Mouse (Mus musculus): ENCODE data around the gene Luc7l2. TPM values are rescaled to one million over a fixed set of nuclear protein-coding genes. Genes with fewer than 3 reads are reported as not detected.

Luc7l2 gene
- polyA plus RNA-seq (2015; fragmentation: Nextera tagmentation; extraction: Ambion mirVana) = 19.2 and 24.2 TPM in 2 replicates

- H3K9ac ChIP-seq (ENCODE audit: low read length) = peak within 1 kb of the TSS; percentile 95
- no peaks in the 10 kb centered on the region for H3K36me3 ChIP-seq (ENCODE audit: control insufficient read depth, insufficient read depth, low read length)
- H3K27ac ChIP-seq (replicated peaks) = peak within 1 kb of the TSS; percentile 100
- ATAC-seq (ENCODE audit: low FRiP score, low TSS enrichment) = peak; percentile 92
- H3K4me1 ChIP-seq (replicated peaks; ENCODE audit: control insufficient read depth, insufficient read depth) = no peaks in the 10 kb centered on the region
- H3K27me3 ChIP-seq (ENCODE audit: control insufficient read depth, insufficient read depth, low read length) = no peaks in the 10 kb centered on the region
- WGBS = under 1% methylated on average over 86 of the region's 98 CpGs
- peak; percentile 99 for TF ChIP-seq EP300 (optimal IDR thresholded peaks at IDR 0.05)
- peak; percentile 5; the same call in 1 of the 2 replicates for TF ChIP-seq CTCF (IDR thresholded peaks at IDR 0.05; ENCODE audit: low read depth)
- H3K9me3 ChIP-seq (ENCODE audit: control insufficient read depth, low read length) = no peaks in the 10 kb centered on the region
- peak; percentile 97 for DNase-seq (ENCODE audit: low spot score)
- peak within 1 kb of the TSS; percentile 77 for H3K4me3 ChIP-seq (ENCODE audit: low read depth, low read length)
- H3K4me2 ChIP-seq (replicated peaks; ENCODE audit: low read depth) = peak within 1 kb of the TSS; percentile 62
These were observed at the start of gene Luc7l2 for GRCm38 (mm10) chr6:38551062-38551988. Gene Luc7l2, plus strand, starts transcription at chr6:38551334.

- Histone ChIP-seq H3K36me3 (ENCODE audit: control insufficient read depth, insufficient read depth, low read length) (peaks cover 2% of the 10 kb centered on the region; the same call in 1 of the 2 replicates), H3K4me3 (ENCODE audit: low read depth, low read length) (no peak overlapping the region), H3K4me1 (replicated peaks; ENCODE audit: control insufficient read depth, insufficient read depth) (no peaks in the 10 kb centered on the region), H3K4me2 (replicated peaks; ENCODE audit: low read depth) (no peak overlapping the region), H3K9me3 (ENCODE audit: control insufficient read depth, low read length) (no peaks in the 10 kb centered on the region), H3K9ac (ENCODE audit: low read length) (no peak overlapping the region), H3K27me3 (ENCODE audit: control insufficient read depth, insufficient read depth, low read length) (no peaks in the 10 kb centered on the region), H3K27ac (replicated peaks) (no peak overlapping the region)
- 82% methylated on average over 1 of the region's 1 CpGs for WGBS
- DNase-seq (ENCODE audit: low spot score) = no peak
- no peak for ATAC-seq (ENCODE audit: low FRiP score, low TSS enrichment)
- TF ChIP-seq EP300 (optimal IDR thresholded peaks at IDR 0.05) (no peak), CTCF (IDR thresholded peaks at IDR 0.05; ENCODE audit: low read depth) (peak; percentile 44)
These were observed 39.0 kb upstream of the Luc7l2 start for GRCm38 (mm10) chr6:38512096-38512495.

- H3K27ac ChIP-seq (replicated peaks) = no peak overlapping the region
- H3K4me2 ChIP-seq (replicated peaks; ENCODE audit: low read depth) = no peak overlapping the region
- H3K9me3 ChIP-seq (ENCODE audit: control insufficient read depth, low read length) = no peaks in the 10 kb centered on the region
- H3K4me3 ChIP-seq (ENCODE audit: low read depth, low read length) = no peak overlapping the region
- no peak for DNase-seq (ENCODE audit: low spot score)
- no peak for TF ChIP-seq EP300 (optimal IDR thresholded peaks at IDR 0.05)
- 0 out of 2 replicates have a peak, but pooled peaks have one; percentile 56 for ATAC-seq (ENCODE audit: low FRiP score, low TSS enrichment)
- no peaks in the 10 kb centered on the region for H3K27me3 ChIP-seq (ENCODE audit: control insufficient read depth, insufficient read depth, low read length)
- no peak overlapping the region for H3K9ac ChIP-seq (ENCODE audit: low read length)
- no peaks in the 10 kb centered on the region for H3K4me1 ChIP-seq (replicated peaks; ENCODE audit: control insufficient read depth, insufficient read depth)
- H3K36me3 ChIP-seq (ENCODE audit: control insufficient read depth, insufficient read depth, low read length) = peaks cover 4% of the 10 kb centered on the region; the same call in 1 of the 2 replicates
These were observed 38.3 kb upstream of the Luc7l2 start for GRCm38 (mm10) chr6:38512830-38513229.

GRCm38 (mm10) chr6:38515201-38515600 lies 35.9 kb upstream of the Luc7l2 start:
- Histone ChIP-seq H3K36me3 (ENCODE audit: control insufficient read depth, insufficient read depth, low read length) (peaks cover 3% of the 10 kb centered on the region; the same call in 1 of the 2 replicates), H3K4me2 (replicated peaks; ENCODE audit: low read depth) (no peak overlapping the region), H3K4me1 (replicated peaks; ENCODE audit: control insufficient read depth, insufficient read depth) (no peaks in the 10 kb centered on the region), H3K4me3 (ENCODE audit: low read depth, low read length) (no peak overlapping the region), H3K27me3 (ENCODE audit: control insufficient read depth, insufficient read depth, low read length) (no peaks in the 10 kb centered on the region), H3K9ac (ENCODE audit: low read length) (no peak overlapping the region), H3K27ac (replicated peaks) (no peak overlapping the region), H3K9me3 (ENCODE audit: control insufficient read depth, low read length) (no peaks in the 10 kb centered on the region)
- no peak for ATAC-seq (ENCODE audit: low FRiP score, low TSS enrichment)
- 88% methylated on average over 4 of the region's 4 CpGs for WGBS
- DNase-seq (ENCODE audit: low spot score) = no peak
- TF ChIP-seq CTCF (IDR thresholded peaks at IDR 0.05; ENCODE audit: low read depth) = no peak
- no peak for TF ChIP-seq EP300 (optimal IDR thresholded peaks at IDR 0.05)

GRCm38 (mm10) chr6:38523851-38524250 lies 27.3 kb upstream of the Luc7l2 start:
- no peak overlapping the region for H3K9ac ChIP-seq (ENCODE audit: low read length)
- H3K4me2 ChIP-seq (replicated peaks; ENCODE audit: low read depth) = 0 out of 2 replicates have a peak overlapping the region, but pooled peaks have one; percentile 14
- peak; percentile 57; the same call in 1 of the 2 replicates for ATAC-seq (ENCODE audit: low FRiP score, low TSS enrichment)
- no peak overlapping the region for H3K4me3 ChIP-seq (ENCODE audit: low read depth, low read length)
- H3K36me3 ChIP-seq (ENCODE audit: control insufficient read depth, insufficient read depth, low read length) = no peaks in the 10 kb centered on the region
- peak; percentile 66 for DNase-seq (ENCODE audit: low spot score)
- WGBS = 12% methylated on average over 8 of the region's 8 CpGs
- H3K9me3 ChIP-seq (ENCODE audit: control insufficient read depth, low read length) = no peaks in the 10 kb centered on the region
- H3K27me3 ChIP-seq (ENCODE audit: control insufficient read depth, insufficient read depth, low read length) = no peaks in the 10 kb centered on the region
- H3K27ac ChIP-seq (replicated peaks) = no peak overlapping the region
- H3K4me1 ChIP-seq (replicated peaks; ENCODE audit: control insufficient read depth, insufficient read depth) = no peaks in the 10 kb centered on the region
- TF ChIP-seq EP300 (optimal IDR thresholded peaks at IDR 0.05) (no peak), CTCF (IDR thresholded peaks at IDR 0.05; ENCODE audit: low read depth) (no peak)
